Mouse (Mus musculus): Measurements from ENCODE around the gene Itfg2.
A peak's percentile ranks its signal among the peaks of the same experiment; 100 is the strongest.

Itfg2 gene

DNA sequence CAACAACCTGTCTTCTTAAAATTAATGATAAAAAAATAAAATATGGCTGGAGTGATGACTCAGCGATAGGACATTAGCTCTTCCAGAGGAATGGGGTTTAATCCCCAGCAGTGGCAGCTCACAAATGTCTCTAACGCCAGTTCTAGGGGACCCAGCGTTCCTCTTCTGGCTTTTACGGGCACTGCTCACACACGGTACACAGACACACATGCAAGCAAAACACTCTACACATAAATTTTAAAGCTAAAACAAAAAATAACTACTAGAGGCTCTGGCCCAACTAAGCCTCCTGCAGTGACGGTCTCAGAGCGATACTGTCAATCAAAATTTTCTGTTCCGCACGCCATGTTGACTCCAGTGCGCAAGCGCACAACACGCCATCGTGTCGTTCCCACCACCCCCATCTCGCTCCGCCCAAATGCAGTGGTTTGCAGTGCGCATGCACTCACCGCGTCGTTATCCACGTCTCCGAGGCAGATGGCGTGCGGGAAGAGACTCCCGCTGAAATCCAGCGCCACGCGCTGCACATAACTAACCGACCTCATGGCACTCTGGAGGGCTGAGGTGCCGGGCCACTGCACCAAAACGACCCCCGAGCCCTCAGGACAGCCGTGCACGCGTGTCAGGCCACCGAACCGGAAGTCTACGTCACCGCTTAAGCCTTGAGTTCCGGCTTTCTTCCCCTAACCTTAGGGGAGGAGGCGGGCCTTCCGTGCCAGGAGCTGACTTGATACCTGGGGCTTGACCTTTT, at the start of gene Itfg2:
Itfg2 (minus strand) TSS at position 663 of the 751 bp plus-strand sequence.
- DNase-seq = peak; percentile 96 to 98

DNA sequence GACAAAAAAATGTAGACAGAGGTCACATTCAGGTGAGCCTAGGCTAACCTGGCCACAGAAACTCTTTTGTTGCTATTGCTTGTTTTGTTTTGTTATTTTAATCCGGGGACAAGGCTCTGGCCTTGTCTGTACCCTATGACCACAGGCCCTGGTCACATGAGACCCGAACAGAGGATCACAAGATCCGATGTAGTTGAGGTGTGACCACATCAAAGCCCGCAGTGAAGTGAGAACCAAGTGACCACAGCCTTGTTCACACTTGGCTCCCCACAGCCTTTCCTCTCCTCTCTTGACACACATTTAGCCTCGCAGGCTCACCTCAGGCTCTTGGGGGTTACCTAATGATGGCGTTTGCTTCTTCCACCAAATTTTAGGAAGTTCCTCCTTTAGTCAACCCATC, 49.4 kb upstream of the Itfg2 start:
- no peak for DNase-seq

DNA sequence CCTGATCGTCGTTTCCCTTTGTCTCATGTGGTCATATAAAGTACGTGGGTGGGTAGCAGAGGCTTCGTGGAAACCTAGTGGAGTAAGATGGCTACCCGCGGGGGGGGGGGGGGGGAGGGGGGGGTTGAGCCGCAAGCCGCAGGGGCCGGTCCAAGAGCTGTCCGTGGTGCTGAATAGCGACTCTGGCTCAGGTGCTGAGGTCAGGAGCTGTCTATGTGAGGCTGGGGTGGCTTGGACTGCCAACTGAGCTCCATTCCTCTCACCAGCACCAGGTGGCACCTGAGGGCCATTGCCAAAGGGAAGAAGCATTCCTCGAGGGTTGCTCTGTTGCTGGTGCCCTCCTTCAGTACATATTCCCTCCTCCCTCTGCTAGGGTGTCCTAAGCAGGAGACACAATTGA, 44.7 kb upstream of the Itfg2 start:
- no peak for DNase-seq

DNA sequence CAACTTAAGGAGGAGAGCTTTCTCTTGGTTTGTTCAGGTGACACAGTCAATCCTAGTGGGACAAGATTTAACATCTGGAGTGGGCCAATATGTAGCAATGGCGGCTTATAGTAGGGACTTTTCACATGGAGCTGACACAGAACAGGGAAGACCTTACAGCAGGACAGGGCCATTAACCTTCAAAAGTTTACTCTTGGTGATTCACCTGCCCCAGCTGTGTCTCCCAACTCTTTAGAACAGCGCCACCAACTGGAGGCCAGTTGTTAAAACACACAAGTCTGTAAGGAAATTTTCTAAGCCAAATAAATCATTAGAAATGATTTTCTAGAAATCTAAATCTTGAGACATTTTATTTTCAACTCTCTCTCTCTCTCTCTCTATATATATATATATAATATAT, 42.6 kb upstream of the Itfg2 start:
- DNase-seq = no peak

- DNase-seq = no peak
Observed at GRCm38 (mm10) chr6:128466563-128466962, 41.8 kb upstream of the Itfg2 start.

GRCm38 (mm10) chr6:128466043-128466442, 41.3 kb upstream of the Itfg2 start:
- DNase-seq = no peak

GRCm38 (mm10) chr6:128464996-128465395, 40.3 kb upstream of the Itfg2 start:
- no peak for DNase-seq

DNA sequence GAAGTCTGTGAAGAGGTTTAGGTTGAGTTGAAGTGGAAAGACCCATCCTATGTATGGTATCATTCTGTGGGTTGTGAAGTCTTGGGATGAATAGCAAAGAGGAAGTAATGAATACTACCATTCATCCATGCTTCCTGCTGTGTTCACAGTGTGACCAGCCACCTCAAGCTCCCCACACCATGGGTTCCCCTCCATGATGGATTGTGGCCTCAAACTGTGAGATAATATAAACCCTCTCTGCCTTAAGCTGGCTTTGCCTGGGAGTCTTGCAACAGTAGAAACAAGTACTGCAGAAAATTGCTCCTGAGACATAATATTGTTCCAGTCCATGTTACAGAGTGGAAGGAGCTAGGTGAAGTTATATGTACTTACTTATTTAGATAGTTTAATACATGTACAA, 36.9 kb upstream of the Itfg2 start:
- DNase-seq = no peak

DNA sequence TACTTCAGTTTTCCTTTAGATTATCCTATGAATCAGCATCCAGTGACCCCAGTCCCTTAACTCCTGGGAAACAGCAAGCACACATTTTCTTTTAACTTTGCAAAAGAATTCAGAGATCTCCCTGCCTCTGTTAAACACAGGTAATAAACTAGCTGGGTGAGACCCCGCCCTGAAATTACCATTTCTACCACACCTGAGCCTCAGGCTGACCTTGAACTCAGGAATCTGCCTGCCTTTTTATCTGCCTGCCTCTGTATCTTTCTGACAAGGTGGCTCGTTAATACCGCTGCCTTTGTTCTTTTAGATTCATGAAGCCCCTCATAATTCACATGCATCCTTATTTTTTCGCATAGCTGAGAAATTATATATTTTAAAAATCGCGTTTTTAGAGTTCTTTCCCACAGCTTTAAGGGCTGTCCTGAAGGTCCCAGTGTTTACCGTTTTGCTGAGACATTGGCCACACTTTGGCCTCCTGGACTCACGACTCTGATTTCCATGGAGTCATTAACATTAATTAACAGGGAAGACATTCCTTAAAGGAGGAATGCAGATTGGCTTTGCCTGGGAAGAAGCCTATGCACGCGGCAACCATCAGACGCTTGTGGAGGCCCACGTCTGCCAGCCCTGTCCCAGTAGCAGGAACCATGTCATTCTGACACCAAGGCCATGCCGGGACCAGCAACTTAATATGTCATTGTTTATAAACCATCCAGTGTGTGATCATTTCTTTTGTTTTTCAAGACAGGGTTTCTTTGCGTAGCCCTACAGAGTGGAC, 36.2 kb upstream of the Itfg2 start:
- DNase-seq = no peak

GRCm38 (mm10) chr6:128460321-128460720, 35.6 kb upstream of the Itfg2 start:
- no peak for DNase-seq

DNA sequence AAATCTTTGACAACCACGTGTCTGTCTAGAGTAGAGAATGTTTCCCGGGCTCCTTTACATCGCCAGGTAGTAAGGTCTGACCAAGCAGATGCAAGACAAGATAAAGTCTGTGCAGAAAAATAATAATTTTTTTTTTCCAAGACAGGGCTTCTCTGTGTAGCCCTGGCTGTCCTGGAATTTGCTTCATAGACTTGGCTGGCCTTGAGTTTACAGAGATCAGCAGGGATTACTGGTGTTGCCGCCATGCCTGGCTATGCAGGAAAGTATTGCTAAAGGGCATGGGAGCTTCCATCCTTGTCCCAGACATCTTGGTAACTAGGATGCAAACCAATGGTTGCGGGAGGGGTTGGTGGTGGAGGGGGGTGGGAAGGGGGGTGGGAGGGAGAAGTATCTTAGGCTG, 32.5 kb upstream of the Itfg2 start:
- DNase-seq = no peak

- DNase-seq = no peak
Observed at GRCm38 (mm10) chr6:128455835-128456605, 31.3 kb upstream of the Itfg2 start.

GRCm38 (mm10) chr6:128447063-128447462, 22.3 kb upstream of the Itfg2 start:
- DNase-seq = no peak

DNA sequence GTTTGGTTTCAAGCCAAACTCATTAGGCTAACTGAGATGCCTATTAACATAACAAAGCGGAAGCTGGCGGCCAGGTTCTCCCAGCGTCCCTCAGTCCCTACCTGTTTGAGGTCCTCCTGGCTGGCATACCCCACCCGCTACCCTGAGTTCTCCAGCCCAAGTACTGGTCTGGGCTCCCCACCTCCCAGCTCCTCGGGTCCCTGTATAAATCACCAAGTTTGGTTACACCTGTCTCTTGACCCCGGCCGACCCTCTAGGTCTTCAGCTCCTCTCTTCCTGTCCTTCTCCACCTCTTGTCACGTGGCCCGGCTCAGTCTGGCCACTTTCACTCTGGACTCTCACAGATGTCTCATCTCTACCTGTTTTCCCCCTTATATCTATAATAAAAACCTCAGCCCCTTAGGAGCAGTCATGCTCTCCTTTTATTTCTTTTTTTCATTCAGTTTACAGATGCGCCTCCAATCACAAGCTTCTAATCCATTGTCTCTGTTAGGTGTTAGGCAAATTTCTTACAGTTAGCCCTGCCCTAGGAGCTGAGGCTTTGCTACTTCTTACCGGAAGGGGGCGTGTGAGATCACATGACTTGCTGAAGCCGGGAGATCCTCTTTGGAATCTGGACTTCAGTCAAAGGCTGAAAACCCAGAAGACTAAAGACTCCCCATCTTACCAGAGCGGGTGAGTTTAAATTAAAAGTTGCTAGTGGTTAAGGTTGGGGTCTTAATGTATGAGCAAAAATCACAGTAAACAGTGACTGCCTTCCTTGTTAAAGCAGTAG, 21.2 kb upstream of the Itfg2 start:
- DNase-seq = peak; percentile 54 to 65

- DNase-seq = no peak
Observed at GRCm38 (mm10) chr6:128440238-128440637, 15.5 kb upstream of the Itfg2 start.

DNA sequence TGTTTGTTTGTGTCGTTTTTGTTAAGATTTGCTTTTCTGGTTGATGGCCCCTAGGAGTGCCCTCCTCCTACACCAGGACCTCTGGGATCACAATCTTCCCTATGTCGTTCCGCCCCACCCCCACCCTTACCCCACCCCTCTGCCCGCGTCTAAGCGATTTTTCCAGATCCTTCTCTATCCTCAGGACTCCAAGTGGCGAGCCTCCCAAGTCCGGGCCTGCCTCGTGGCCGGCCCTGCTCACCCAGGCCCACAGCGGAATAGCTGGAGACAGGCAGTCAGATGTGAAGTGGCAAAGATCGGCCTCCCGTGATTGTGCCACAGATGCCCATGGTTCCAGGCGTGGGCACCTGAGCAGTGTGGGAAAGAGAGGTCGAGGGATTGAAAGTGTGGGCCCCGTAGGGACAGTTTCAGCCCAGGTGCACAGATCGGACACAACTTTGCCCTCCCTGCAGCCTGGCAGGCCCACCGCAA, 14.2 kb upstream of the Itfg2 start:
- peak in 1 of 2 experiments; percentile 29 for DNase-seq

DNA sequence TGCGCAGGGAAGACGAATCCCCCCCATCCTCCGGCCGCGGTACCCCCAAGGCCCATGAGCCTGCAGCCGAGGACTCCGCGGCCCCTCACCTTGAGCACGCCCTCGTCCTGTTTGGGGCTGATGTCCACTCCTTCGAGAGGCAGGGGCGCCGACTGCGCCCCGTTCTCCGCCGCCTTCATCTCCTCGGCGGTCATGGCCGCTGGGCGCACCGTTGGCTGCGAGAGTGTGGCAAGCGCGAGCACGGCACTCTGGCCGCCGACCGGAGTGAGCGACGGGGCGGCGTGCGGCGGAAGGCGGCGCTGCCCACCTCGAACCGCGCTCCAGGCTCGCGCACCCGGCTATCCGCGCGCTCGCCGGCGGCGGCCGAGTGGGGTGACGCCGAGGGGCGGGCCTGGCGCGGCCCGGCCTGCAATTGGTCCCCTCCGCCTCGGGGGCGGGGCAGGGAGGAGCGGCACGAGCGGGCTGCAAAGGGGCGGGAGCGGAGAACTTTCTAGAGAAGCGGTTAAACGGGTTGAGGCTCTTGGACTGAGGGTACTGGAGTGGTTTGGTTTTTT, 13.7 kb upstream of the Itfg2 start, which contains the start of gene Fkbp4:
Fkbp4 (minus strand) TSS at position 361 of the 554 bp plus-strand sequence.
- DNase-seq = peak; percentile 86 to 94

GRCm38 (mm10) chr6:128437731-128438316, 13.1 kb upstream of the Itfg2 start:
- peak; percentile 69 to 71 for DNase-seq

DNA sequence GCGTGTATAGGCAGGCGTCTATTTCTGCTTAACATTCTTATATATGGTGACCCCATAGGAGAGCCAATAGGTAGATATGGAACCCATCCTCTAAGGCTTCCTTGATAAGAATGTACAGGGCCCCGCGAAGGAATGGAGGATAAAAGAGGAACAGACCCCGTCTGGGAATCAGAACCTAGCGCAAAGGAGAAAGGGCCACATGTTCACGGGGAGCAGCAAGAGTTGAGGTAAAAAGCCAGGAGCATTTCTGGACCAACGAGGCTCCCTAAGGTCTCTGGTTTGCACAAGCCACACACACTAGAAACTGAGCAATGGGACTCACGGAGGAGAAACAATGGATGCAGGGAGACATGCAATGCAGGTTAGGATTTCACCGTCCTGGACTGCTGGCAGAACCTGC, 12.6 kb upstream of the Itfg2 start:
- no peak for DNase-seq

DNA sequence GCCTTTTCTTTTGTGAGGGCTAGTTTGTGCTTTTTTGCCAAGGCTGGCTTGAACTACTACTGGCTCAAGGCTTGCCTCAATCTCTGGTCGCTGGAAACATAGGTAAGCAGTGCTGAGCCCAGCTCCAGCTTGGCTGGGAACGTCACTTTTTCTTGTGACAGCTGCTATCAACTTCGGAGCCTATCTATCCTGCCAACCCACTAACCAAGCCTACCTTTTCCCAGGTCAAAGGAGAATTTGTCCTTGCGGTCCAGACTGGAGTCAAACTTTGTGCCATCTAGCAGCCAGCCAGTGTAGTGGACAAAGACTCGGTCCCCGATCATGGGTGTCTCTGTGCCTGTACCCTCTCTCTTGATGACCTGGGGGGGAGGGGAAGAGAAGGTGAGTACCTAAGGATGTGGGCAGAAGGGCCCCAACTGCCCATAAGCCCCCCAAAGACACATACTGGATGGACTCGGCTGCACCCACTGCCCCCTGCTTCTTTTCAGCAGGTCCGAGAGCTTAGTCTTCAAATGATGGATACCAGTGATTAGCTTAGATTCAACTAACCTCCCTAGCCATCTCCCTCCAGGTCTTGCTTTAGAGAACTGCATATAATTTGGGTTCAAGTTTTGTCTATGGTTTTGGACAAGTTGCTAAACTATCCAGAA, 11.8 kb upstream of the Itfg2 start:
- no peak for DNase-seq

DNA sequence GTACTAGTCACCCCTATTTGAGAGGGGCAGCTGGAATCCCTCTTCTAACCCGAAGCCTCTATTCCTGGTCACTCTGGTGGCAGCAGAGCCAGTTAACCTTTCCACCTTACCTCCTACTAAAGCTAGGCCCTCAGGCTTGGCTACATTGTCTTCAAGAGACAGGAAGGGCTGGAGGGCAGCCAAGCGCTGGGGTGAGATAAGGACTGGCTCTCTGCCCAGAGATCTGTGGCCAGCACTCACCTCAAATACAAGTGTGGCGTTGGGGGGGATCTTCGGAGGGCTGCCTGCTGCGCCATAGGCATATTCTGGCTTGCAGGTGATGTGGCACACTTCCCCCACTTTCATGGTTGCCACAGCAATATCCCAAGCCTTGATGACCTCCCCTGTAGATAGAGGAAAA, 10.7 kb upstream of the Itfg2 start:
- peak; percentile 80 to 84 for DNase-seq

Data from cerebellum, postnatal 36 days (tissue).